Mouse (Mus musculus) embryo, embryonic 11 days (tissue): ENCODE measurements at regions not wholly inside any gene's neighbourhood (a gene's known extent, or its start where the extent isn't known, plus 50 kb on each side); places are given as distances from the start of the nearest gene placed in this dataset.

ENCODE experiments used
- DNase-seq: peaks from one replicate; pipeline ENCODE4 v3.0.0-alpha.2; 2015

DNA sequence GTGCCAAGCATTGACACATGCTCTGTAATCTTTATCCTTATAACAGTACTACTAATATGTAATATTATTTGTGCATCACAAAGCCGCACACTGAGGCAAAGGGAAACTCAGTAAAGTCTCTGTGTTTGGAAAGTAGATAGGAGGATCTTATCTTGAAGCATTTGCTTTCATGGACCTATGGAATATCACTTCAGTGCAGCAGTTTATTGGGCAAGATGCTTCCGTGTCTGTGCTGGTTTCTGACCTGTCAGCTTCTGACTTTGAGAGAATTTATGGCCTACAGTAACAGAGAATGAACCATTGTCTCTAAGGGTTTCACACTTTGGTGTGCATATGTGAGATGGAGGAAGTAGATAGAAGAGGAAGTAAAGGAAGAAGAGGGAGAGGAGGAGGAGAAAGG lies 74.0 kb upstream of the Far2 start:
- DNase-seq: no peak

DNA sequence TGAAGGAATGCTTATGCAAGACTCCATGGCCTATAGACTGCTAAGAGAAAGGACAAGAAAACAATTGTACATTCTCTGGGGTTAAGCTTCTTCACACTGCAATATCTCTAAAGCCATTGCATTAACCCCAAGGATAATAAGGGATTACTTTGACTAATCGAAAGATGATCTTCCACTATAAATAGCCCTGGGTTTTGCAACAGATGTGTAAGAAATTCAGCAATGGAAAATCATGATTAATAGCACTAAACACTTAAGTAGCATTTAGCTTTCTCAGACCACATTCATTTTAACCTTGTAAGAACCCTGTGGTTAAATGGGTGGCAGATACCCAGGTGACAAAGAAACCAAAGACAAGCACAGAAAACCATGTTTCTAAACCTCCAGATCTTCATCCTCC lies 71.1 kb upstream of the Far2 start:
- no peak for DNase-seq

DNA sequence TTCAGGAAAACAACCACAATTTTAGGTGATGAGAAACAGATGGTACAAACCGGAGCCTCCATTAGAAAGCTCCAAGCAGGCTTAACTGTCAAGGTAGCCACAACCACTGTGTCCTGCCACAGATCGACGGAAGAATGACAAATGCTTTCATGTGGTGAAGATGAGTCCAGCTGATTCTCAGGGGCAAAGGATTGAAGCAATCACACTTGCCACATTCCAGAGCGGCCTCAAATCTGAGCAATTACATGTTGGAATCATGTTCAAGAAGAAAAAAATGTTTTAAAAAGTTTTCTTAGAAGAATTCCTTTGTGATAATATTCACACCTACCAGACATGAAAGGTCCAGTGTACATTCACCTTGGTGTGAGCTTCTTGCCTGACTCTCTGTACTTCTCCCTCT lies 57.7 kb upstream of the Far2 start:
- no peak for DNase-seq
